Mouse (Mus musculus): ENCODE data around the gene Sh3gl2. TPM values are rescaled to one million over a fixed set of nuclear protein-coding genes. Genes with fewer than 3 reads are reported as not detected.

Gene Sh3gl2
- polyA plus RNA-seq (2014; fragmentation: Illumina TruSeq; extraction: RNeasy Lipid Tissue Mini Kit (QIAGEN cat#74804); ENCODE audit: low read depth, low replicate concordance), result not detected

DNA sequence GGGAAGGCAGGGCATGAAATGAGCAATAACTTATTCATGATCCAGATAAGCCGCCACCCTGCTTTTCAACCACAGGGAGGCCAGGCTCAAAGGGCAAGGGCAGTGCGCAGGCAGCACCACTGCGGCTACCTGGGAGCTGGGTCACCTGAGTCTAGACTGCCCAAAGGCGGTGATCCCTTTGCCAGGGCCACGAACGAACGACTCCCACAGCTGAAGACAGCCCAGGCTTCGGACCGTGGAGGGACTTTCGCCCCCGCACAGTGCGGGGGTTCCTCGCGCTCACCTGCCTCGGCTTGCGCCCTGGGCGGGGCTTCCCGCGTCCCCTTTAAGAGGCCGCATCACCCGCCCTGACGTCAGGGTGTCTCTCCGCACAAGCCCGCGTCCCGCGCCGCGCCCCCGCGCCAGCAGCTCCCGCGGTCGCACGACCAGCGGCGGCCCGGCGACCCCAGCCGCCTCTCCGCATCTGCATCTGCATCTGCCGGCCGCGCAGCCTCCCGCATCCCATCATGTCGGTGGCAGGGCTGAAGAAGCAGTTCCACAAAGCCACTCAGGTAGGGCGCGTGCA is at the start of gene Sh3gl2:
Gene Sh3gl2, plus strand, starts transcription at position 56 of the 565 bp plus-strand sequence.

DNA sequence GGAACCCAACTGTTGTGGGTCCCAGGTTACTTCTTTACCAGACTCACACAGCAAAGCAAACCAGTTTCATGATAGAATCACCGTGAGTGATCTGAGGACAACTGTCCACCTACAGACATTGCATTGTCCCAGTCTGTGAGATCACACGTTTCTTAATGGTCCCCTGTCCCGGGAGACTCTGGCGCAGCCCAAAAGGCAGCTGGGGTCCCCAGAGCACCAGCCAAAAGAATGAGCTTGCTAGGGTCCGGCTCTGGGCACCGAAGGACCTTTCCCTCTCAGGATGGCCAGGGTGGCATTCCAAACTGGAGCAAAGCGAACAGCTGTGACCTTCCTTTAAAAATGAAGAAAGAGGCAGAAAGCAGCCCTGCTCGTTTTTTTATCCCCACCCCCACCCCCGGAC is 308.9 kb downstream of the Sh3gl2 start, which contains the start of gene Adamtsl1:
Gene Adamtsl1, plus strand, starts transcription at position 381 of the 400 bp plus-strand sequence.

